Mouse (Mus musculus) c-Kit-positive CD71-positive TER-119-positive erythroid progenitor cells, embryonic 14.5 days (primary cell): Measurements from ENCODE around the gene Ptrh2.
"Not testable (repeated sequence)": the region's sequence is repeated elsewhere in the genome, so short reads cannot be mapped to it uniquely, and the experiment has no call there.

ENCODE experiments used
- DNase-seq: peaks from one replicate; pipeline ENCODE4 v3.0.0-alpha.2; 2013; ENCODE audit warnings: low spot score

Gene Ptrh2

GRCm38 (mm10) chr11:86734241-86734939, 50.6 kb downstream of the Ptrh2 start:
- no peak for DNase-seq

DNA sequence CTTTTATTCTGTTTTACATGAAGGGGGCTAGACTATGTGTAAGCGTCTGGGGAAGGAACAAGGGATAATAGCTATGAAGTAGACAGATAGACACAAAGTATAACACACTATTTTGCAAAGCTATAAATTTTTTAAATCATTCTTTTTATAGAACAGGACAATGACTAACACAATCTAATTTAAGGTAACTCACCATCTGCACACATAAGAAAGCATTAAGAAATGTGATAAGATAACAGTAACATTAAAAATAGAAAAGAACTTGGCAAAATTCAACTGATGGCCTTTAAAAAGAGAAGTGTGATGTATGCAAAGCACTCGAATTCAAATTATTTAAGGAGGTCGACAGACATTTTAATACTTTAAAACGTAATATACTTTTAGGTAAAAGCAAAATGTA, 51.2 kb downstream of the Ptrh2 start:
- DNase-seq, result no peak

- DNase-seq, result peak; percentile 74
Observed at GRCm38 (mm10) chr11:86737301-86738000, 53.7 kb downstream of the Ptrh2 start.

- not testable (repeated sequence) for DNase-seq
Observed at GRCm38 (mm10) chr11:86738308-86738707, 54.5 kb downstream of the Ptrh2 start.

- no peak for DNase-seq
Observed at GRCm38 (mm10) chr11:86738956-86739355, 55.2 kb downstream of the Ptrh2 start.

DNA sequence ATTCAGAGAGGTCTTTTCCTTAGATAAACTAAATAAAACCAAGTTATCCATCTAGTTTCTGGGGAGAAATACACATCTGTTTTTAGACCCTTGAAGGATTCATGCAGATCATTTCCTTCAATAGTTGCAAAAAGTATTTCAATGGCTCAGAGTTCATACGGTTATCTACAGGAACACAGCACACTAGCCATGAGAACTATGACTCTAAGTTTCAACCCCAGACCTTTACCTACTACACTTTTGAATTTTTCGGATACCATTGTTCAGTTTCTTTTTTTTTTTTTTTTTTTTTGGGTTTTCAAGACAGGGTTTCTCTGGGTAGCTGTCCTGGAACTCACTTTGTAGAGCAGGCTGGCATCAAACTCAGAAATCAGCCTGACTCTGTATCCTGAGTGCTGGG, 55.7 kb downstream of the Ptrh2 start:
- DNase-seq, result no peak

GRCm38 (mm10) chr11:86741505-86741904, 57.7 kb downstream of the Ptrh2 start:
- no peak for DNase-seq
